Mouse (Mus musculus): ENCODE data around the gene Rnf13. TPM values are rescaled to one million over a fixed set of nuclear protein-coding genes. Genes with fewer than 3 reads are reported as not detected.
"Not testable (repeated sequence)": the region's sequence is repeated elsewhere in the genome, so short reads cannot be mapped to it uniquely, and the experiment has no call there.

Rnf13 gene
- total RNA-seq (2021): 100 to 1,000 TPM in 1 of 2 experiments, 10 to 100 TPM in 1; 98.7 to 101 TPM

- DNase-seq (ENCODE audit: extremely low spot score in 1 of 2, low spot score in 1 of 2): peak; percentile 91
Observed at GRCm38 (mm10) chr3:57735511-57736370, at the start of gene Rnf13. Gene Rnf13, plus strand, starts transcription at chr3:57736062.

GRCm38 (mm10) chr3:57691772-57692171 is 44.1 kb upstream of the Rnf13 start:
- no peak for DNase-seq (ENCODE audit: extremely low spot score in 1 of 2, low spot score in 1 of 2)

GRCm38 (mm10) chr3:57692719-57693118 is 43.1 kb upstream of the Rnf13 start, which contains the start of gene Ankub1:
Gene Ankub1, minus strand, starts transcription at chr3:57692799.
- no peak for DNase-seq (ENCODE audit: extremely low spot score in 1 of 2, low spot score in 1 of 2)

- DNase-seq (ENCODE audit: extremely low spot score in 1 of 2, low spot score in 1 of 2): no peak
Observed at GRCm38 (mm10) chr3:57696249-57696648, 39.6 kb upstream of the Rnf13 start.

- no peak for DNase-seq (ENCODE audit: extremely low spot score in 1 of 2, low spot score in 1 of 2)
Observed at GRCm38 (mm10) chr3:57696779-57697178, 39.1 kb upstream of the Rnf13 start.

GRCm38 (mm10) chr3:57714151-57714550 is 21.7 kb upstream of the Rnf13 start:
- DNase-seq (ENCODE audit: extremely low spot score in 1 of 2, low spot score in 1 of 2): no peak

GRCm38 (mm10) chr3:57732206-57732915 is 3.5 kb upstream of the Rnf13 start:
- no peak for DNase-seq (ENCODE audit: extremely low spot score in 1 of 2, low spot score in 1 of 2)

GRCm38 (mm10) chr3:57736419-57737095 is 695 bp downstream of the Rnf13 start:
- DNase-seq (ENCODE audit: extremely low spot score in 1 of 2, low spot score in 1 of 2): no peak

- DNase-seq (ENCODE audit: extremely low spot score in 1 of 2, low spot score in 1 of 2): no peak
Observed at GRCm38 (mm10) chr3:57739830-57740229, 4.0 kb downstream of the Rnf13 start.

- DNase-seq (ENCODE audit: extremely low spot score in 1 of 2, low spot score in 1 of 2): no peak
Observed at GRCm38 (mm10) chr3:57748576-57749267, 12.9 kb downstream of the Rnf13 start.

GRCm38 (mm10) chr3:57776915-57777314 is 41.1 kb downstream of the Rnf13 start:
- DNase-seq (ENCODE audit: extremely low spot score in 1 of 2, low spot score in 1 of 2): no peak

- DNase-seq (ENCODE audit: extremely low spot score in 1 of 2, low spot score in 1 of 2): no peak
Observed at GRCm38 (mm10) chr3:57788472-57788871, 52.6 kb downstream of the Rnf13 start.

GRCm38 (mm10) chr3:57789005-57789962 is 53.4 kb downstream of the Rnf13 start:
- DNase-seq (ENCODE audit: extremely low spot score in 1 of 2, low spot score in 1 of 2): no peak

- no peak for DNase-seq (ENCODE audit: extremely low spot score in 1 of 2, low spot score in 1 of 2)
Observed at GRCm38 (mm10) chr3:57791104-57791503, 55.2 kb downstream of the Rnf13 start.

- DNase-seq (ENCODE audit: extremely low spot score in 1 of 2, low spot score in 1 of 2): not testable (repeated sequence)
Observed at GRCm38 (mm10) chr3:57795071-57795470, 59.2 kb downstream of the Rnf13 start.

- DNase-seq (ENCODE audit: extremely low spot score in 1 of 2, low spot score in 1 of 2): no peak
Observed at GRCm38 (mm10) chr3:57815447-57815846, 79.6 kb downstream of the Rnf13 start.

GRCm38 (mm10) chr3:57825866-57826265 is 90.0 kb downstream of the Rnf13 start:
- no peak for DNase-seq (ENCODE audit: extremely low spot score in 1 of 2, low spot score in 1 of 2)

- no peak for DNase-seq (ENCODE audit: extremely low spot score in 1 of 2, low spot score in 1 of 2)
Observed at GRCm38 (mm10) chr3:57833585-57833984, 97.7 kb downstream of the Rnf13 start.

- no peak for DNase-seq (ENCODE audit: extremely low spot score in 1 of 2, low spot score in 1 of 2)
Observed at GRCm38 (mm10) chr3:57836911-57837310, 101.0 kb downstream of the Rnf13 start.
